Mouse (Mus musculus): ENCODE measurements around the gene Usp46. TPM values are rescaled to one million over a fixed set of nuclear protein-coding genes. Genes with fewer than 3 reads are reported as not detected.
A peak's percentile ranks its signal among the peaks of the same experiment; 100 is the strongest.
"Not testable (repeated sequence)": the region's sequence is repeated elsewhere in the genome, so short reads cannot be mapped to it uniquely, and the experiment has no call there.

Usp46 gene
- polyA plus RNA-seq, 1 experiment from 2014 or later = 36.8 TPM

DNA sequence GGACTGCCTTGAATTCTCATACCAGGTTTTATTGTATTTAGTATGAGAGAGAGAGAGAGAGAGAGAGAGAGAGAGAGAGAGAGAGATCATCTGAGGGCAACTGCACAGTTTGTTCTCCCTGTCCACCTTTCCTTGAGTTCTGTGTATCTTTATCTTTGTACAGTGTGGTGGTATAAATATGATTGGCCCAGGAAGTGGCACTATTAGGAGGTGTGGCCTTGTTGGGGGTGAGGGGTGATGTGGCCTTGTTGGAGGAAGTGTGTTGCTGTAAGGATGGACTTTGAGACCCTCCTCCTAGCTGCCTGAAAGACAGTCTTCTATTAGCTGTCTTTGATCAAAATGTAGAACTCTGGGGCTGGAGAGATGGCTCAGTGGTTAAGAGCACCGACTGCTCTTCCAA, 10.2 kb upstream of the Usp46 start:
- Histone ChIP-seq H3K27me3 (ENCODE audit: control insufficient read depth, insufficient read depth, low read length) (no peaks in the 10 kb centered on the region), H3K4me2 (ENCODE audit: low read depth, low read length) (no peak overlapping the region), H3K36me3 (ENCODE audit: control insufficient read depth, insufficient read depth, low read length) (no peaks in the 10 kb centered on the region), H3K4me1 (ENCODE audit: control insufficient read depth, insufficient read depth, low read length) (no peaks in the 10 kb centered on the region), H3K9me3 (ENCODE audit: control insufficient read depth, low read length) (no peaks in the 10 kb centered on the region), H3K4me3 (ENCODE audit: low read depth, low read length) (no peak overlapping the region), H3K9ac (replicated peaks; ENCODE audit: low read depth, low read length) (no peak overlapping the region), H3K27ac (ENCODE audit: low read depth, low read length) (no peak overlapping the region)
- WGBS = 88% methylated on average over 1 of the region's 1 CpGs
- no peak for ATAC-seq (ENCODE audit: low read depth)

- H3K9ac ChIP-seq (replicated peaks; ENCODE audit: low read depth, low read length) = no peak overlapping the region
- H3K27me3 ChIP-seq (ENCODE audit: control insufficient read depth, insufficient read depth, low read length) = no peaks in the 10 kb centered on the region
- H3K9me3 ChIP-seq (ENCODE audit: control insufficient read depth, low read length) = no peaks in the 10 kb centered on the region
- no peak for ATAC-seq (ENCODE audit: low read depth)
- no peaks in the 10 kb centered on the region for H3K4me1 ChIP-seq (ENCODE audit: control insufficient read depth, insufficient read depth, low read length)
- no peaks in the 10 kb centered on the region for H3K36me3 ChIP-seq (ENCODE audit: control insufficient read depth, insufficient read depth, low read length)
- H3K4me2 ChIP-seq (ENCODE audit: low read depth, low read length) = no peak overlapping the region
- H3K27ac ChIP-seq (ENCODE audit: low read depth, low read length) = no peak overlapping the region
- H3K4me3 ChIP-seq (ENCODE audit: low read depth, low read length) = no peak overlapping the region
- WGBS = 42% methylated on average over 8 of the region's 8 CpGs
Observed at GRCm38 (mm10) chr5:74077959-74078358, 9.7 kb upstream of the Usp46 start.

GRCm38 (mm10) chr5:74076759-74077158, 8.5 kb upstream of the Usp46 start:
- Histone ChIP-seq H3K9me3 (ENCODE audit: control insufficient read depth, low read length) (no peaks in the 10 kb centered on the region), H3K4me2 (ENCODE audit: low read depth, low read length) (no peak overlapping the region), H3K27ac (ENCODE audit: low read depth, low read length) (no peak overlapping the region), H3K36me3 (ENCODE audit: control insufficient read depth, insufficient read depth, low read length) (no peaks in the 10 kb centered on the region), H3K4me3 (ENCODE audit: low read depth, low read length) (no peak overlapping the region), H3K9ac (replicated peaks; ENCODE audit: low read depth, low read length) (no peak overlapping the region), H3K27me3 (ENCODE audit: control insufficient read depth, insufficient read depth, low read length) (no peaks in the 10 kb centered on the region), H3K4me1 (ENCODE audit: control insufficient read depth, insufficient read depth, low read length) (no peaks in the 10 kb centered on the region)
- ATAC-seq (ENCODE audit: low read depth) = no peak
- WGBS = 8% methylated on average over 9 of the region's 9 CpGs

DNA sequence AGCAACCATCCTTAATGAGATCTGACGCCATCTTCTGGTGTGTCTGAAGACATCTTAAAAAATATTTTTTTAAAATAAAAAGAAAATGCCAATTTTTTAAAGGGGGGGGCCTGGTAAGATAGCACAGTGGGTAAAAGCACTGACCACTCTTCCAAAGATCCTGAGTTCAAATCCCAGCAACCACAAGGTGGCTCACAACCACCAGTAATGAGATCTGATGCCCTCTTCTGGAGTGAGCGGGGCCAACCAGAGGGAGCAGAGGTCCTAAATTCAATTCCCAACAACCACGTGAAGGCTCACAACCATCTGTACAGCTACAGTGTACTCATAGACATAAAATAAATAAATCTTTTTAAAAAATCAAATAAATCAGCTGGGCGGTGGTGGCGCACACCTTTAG, 2.3 kb upstream of the Usp46 start:
- not testable (repeated sequence) for H3K36me3 ChIP-seq (ENCODE audit: control insufficient read depth, insufficient read depth, low read length); H3K9me3 ChIP-seq (ENCODE audit: control insufficient read depth, low read length); H3K9ac ChIP-seq (replicated peaks; ENCODE audit: low read depth, low read length); H3K27me3 ChIP-seq (ENCODE audit: control insufficient read depth, insufficient read depth, low read length); H3K4me3 ChIP-seq (ENCODE audit: low read depth, low read length); ATAC-seq (ENCODE audit: low read depth); H3K4me2 ChIP-seq (ENCODE audit: low read depth, low read length); H3K27ac ChIP-seq (ENCODE audit: low read depth, low read length)
- H3K4me1 ChIP-seq (ENCODE audit: control insufficient read depth, insufficient read depth, low read length) = peaks cover 21% of the 10 kb centered on the region
- WGBS = 87% methylated on average over 5 of the region's 5 CpGs

- 2% methylated on average over 18 of the region's 18 CpGs for WGBS
- Histone ChIP-seq H3K27ac (ENCODE audit: low read depth, low read length) (peak overlapping the region; percentile 89), H3K36me3 (ENCODE audit: control insufficient read depth, insufficient read depth, low read length) (no peaks in the 10 kb centered on the region), H3K4me3 (ENCODE audit: low read depth, low read length) (peak overlapping the region; percentile 85), H3K9ac (replicated peaks; ENCODE audit: low read depth, low read length) (peak overlapping the region; percentile 90), H3K27me3 (ENCODE audit: control insufficient read depth, insufficient read depth, low read length) (no peaks in the 10 kb centered on the region), H3K9me3 (ENCODE audit: control insufficient read depth, low read length) (no peaks in the 10 kb centered on the region), H3K4me2 (ENCODE audit: low read depth, low read length) (peak overlapping the region; percentile 87), H3K4me1 (ENCODE audit: control insufficient read depth, insufficient read depth, low read length) (peaks cover 23% of the 10 kb centered on the region)
- ATAC-seq (ENCODE audit: low read depth) = peak; percentile 36
Observed at GRCm38 (mm10) chr5:74068714-74069321, 587 bp upstream of the Usp46 start.

DNA sequence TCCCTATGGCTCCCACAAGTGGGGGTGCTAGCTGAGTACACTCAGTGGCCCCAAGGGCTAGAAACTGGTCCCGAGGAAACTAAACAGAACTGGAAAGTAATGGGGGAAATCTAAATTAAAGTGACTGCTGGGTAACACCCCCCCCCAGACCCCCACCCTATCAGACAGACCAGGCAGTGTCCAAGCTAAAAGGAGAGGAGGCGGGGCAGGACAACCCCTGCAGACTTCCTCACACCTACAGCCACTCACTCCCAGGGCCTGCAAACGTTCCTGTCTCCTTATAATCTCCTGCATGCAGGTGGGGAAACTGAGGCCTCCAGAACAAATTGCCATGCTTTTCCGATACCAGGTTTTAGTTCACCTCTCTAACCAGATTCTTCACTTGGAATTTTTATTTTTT, 885 bp downstream of the Usp46 start:
- 10% methylated on average over 4 of the region's 4 CpGs for WGBS
- H3K9me3 ChIP-seq (ENCODE audit: control insufficient read depth, low read length) = no peaks in the 10 kb centered on the region
- H3K4me2 ChIP-seq (ENCODE audit: low read depth, low read length) = peak overlapping the region; percentile 87
- H3K27ac ChIP-seq (ENCODE audit: low read depth, low read length) = no peak overlapping the region
- peak overlapping the region; percentile 85 for H3K4me3 ChIP-seq (ENCODE audit: low read depth, low read length)
- peak overlapping the region; percentile 12; the same call in 1 of the 2 replicates for H3K9ac ChIP-seq (replicated peaks; ENCODE audit: low read depth, low read length)
- H3K4me1 ChIP-seq (ENCODE audit: control insufficient read depth, insufficient read depth, low read length) = peaks cover 23% of the 10 kb centered on the region
- H3K27me3 ChIP-seq (ENCODE audit: control insufficient read depth, insufficient read depth, low read length) = no peaks in the 10 kb centered on the region
- no peaks in the 10 kb centered on the region for H3K36me3 ChIP-seq (ENCODE audit: control insufficient read depth, insufficient read depth, low read length)
- ATAC-seq (ENCODE audit: low read depth) = no peak

DNA sequence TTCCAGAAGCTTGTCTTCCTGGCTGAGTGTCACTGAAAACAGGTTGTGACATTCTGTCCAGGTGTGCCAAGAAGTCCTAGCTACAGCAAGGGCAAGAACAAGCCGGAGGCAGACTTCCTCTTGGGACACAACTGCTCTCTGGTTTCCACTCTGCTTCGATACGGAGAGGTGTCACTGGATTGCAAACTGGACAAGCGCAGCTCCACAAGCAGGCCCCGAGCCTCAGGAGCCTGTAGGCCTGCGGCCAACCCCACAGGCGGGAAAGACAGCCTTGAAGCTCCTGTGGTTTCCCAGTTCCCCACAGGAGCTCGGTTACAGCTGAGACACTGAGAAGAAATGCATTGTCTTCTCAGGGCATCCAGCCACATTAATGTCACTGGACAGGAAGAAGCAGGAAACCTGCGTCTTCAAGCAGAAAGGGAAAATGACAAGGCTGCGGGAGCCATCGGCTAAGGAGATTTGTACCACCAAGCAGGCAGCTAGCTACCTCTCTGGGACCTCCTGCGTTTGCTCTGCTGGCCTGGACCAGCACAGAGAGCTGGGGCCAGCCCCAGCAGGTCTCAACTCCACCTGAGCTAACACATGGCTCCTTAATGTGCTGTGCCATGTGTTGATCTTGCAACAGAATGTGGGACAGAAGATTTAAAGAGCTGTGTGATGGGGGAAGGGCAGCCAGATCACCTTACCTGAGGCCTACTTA, 1.7 kb downstream of the Usp46 start:
- peak overlapping the region; percentile 87 for H3K4me2 ChIP-seq (ENCODE audit: low read depth, low read length)
- H3K36me3 ChIP-seq (ENCODE audit: control insufficient read depth, insufficient read depth, low read length) = no peaks in the 10 kb centered on the region
- 46% methylated on average over 12 of the region's 12 CpGs for WGBS
- H3K27ac ChIP-seq (ENCODE audit: low read depth, low read length) = 0 out of 2 replicates have a peak overlapping the region, but pooled peaks have one; percentile 23
- no peaks in the 10 kb centered on the region for H3K27me3 ChIP-seq (ENCODE audit: control insufficient read depth, insufficient read depth, low read length)
- peak overlapping the region; percentile 8; the same call in 1 of the 2 replicates for H3K9ac ChIP-seq (replicated peaks; ENCODE audit: low read depth, low read length)
- no peaks in the 10 kb centered on the region for H3K9me3 ChIP-seq (ENCODE audit: control insufficient read depth, low read length)
- ATAC-seq (ENCODE audit: low read depth) = no peak
- peaks cover 23% of the 10 kb centered on the region for H3K4me1 ChIP-seq (ENCODE audit: control insufficient read depth, insufficient read depth, low read length)
- H3K4me3 ChIP-seq (ENCODE audit: low read depth, low read length) = peak overlapping the region; percentile 85; the same call in 1 of the 2 replicates

- no peak for ATAC-seq (ENCODE audit: low read depth)
- Histone ChIP-seq H3K4me3 (ENCODE audit: low read depth, low read length) (no peak overlapping the region), H3K4me2 (ENCODE audit: low read depth, low read length) (peak overlapping the region; percentile 87), H3K36me3 (ENCODE audit: control insufficient read depth, insufficient read depth, low read length) (no peaks in the 10 kb centered on the region), H3K9ac (replicated peaks; ENCODE audit: low read depth, low read length) (peak overlapping the region; percentile 8; the same call in 1 of the 2 replicates), H3K4me1 (ENCODE audit: control insufficient read depth, insufficient read depth, low read length) (peaks cover 26% of the 10 kb centered on the region), H3K9me3 (ENCODE audit: control insufficient read depth, low read length) (no peaks in the 10 kb centered on the region), H3K27ac (ENCODE audit: low read depth, low read length) (no peak overlapping the region), H3K27me3 (ENCODE audit: control insufficient read depth, insufficient read depth, low read length) (no peaks in the 10 kb centered on the region)
- 39% methylated on average over 11 of the region's 11 CpGs for WGBS
Observed at GRCm38 (mm10) chr5:74065565-74066275, 2.5 kb downstream of the Usp46 start.

DNA sequence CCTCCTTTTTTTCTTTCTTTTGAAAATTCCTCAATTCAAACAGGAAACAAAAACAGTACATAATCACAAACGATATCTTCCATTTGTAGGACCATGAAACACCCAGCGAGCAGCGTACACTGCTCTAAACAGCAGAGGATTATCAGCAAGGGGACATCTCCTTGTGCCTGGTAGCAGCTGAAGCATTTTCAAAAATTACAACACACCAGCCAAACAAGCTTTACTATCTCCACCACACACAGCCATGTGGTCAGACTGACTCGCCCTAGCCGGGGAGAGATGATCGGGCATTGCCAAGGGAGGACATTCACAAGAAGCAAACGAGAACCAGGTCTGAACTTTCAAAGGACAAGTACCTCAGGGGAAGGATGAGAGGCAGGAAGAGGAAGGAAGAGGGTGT, 3.4 kb downstream of the Usp46 start:
- H3K4me3 ChIP-seq (ENCODE audit: low read depth, low read length) = no peak overlapping the region
- no peak overlapping the region for H3K4me2 ChIP-seq (ENCODE audit: low read depth, low read length)

More for the DNA sequence above, 3.4 kb downstream of the Usp46 start:
- ATAC-seq (ENCODE audit: low read depth) = no peak
- H3K27me3 ChIP-seq (ENCODE audit: control insufficient read depth, insufficient read depth, low read length) = no peaks in the 10 kb centered on the region
- no peak overlapping the region for H3K27ac ChIP-seq (ENCODE audit: low read depth, low read length)
- no peaks in the 10 kb centered on the region for H3K9me3 ChIP-seq (ENCODE audit: control insufficient read depth, low read length)
- H3K4me1 ChIP-seq (ENCODE audit: control insufficient read depth, insufficient read depth, low read length) = peaks cover 26% of the 10 kb centered on the region
- no peaks in the 10 kb centered on the region for H3K36me3 ChIP-seq (ENCODE audit: control insufficient read depth, insufficient read depth, low read length)
- 90% methylated on average over 7 of the region's 7 CpGs for WGBS
- H3K9ac ChIP-seq (replicated peaks; ENCODE audit: low read depth, low read length) = no peak overlapping the region
